Mouse (Mus musculus) embryo, embryonic 11 days (tissue): ENCODE measurements around the gene Fndc8.

Experiments
- DNase-seq: peaks from one replicate; pipeline ENCODE4 v3.0.0-alpha.2; 2015

Gene Fndc8

GRCm38 (mm10) chr11:82891936-82892335 is at the start of gene Fndc8:
TSS of gene Fndc8 (plus strand) at chr11:82892124.
- no peak for DNase-seq

GRCm38 (mm10) chr11:82844771-82845414 is 47.0 kb upstream of the Fndc8 start:
- no peak for DNase-seq

- peak; percentile 72 for DNase-seq
These were observed 46.4 kb upstream of the Fndc8 start for GRCm38 (mm10) chr11:82845415-82846078.

GRCm38 (mm10) chr11:82846079-82846436 is 45.9 kb upstream of the Fndc8 start:
- DNase-seq, result peak; percentile 51

- no peak for DNase-seq
These were observed 45.0 kb upstream of the Fndc8 start for GRCm38 (mm10) chr11:82846938-82847337.

GRCm38 (mm10) chr11:82847571-82848000 is 44.3 kb upstream of the Fndc8 start:
- no peak for DNase-seq

- no peak for DNase-seq
These were observed 41.7 kb upstream of the Fndc8 start for GRCm38 (mm10) chr11:82850259-82850658.

GRCm38 (mm10) chr11:82852115-82852514 is 39.8 kb upstream of the Fndc8 start:
- no peak for DNase-seq

GRCm38 (mm10) chr11:82852540-82852939 is 39.4 kb upstream of the Fndc8 start:
- no peak for DNase-seq

- no peak for DNase-seq
These were observed 39.0 kb upstream of the Fndc8 start for GRCm38 (mm10) chr11:82852958-82853357.

- no peak for DNase-seq
These were observed 37.8 kb upstream of the Fndc8 start for GRCm38 (mm10) chr11:82854111-82854510.

GRCm38 (mm10) chr11:82855327-82855973 is 36.5 kb upstream of the Fndc8 start:
- no peak for DNase-seq

GRCm38 (mm10) chr11:82856032-82856431 is 35.9 kb upstream of the Fndc8 start:
- DNase-seq, result no peak

GRCm38 (mm10) chr11:82857307-82857848 is 34.5 kb upstream of the Fndc8 start:
- DNase-seq, result no peak

GRCm38 (mm10) chr11:82860759-82861158 is 31.2 kb upstream of the Fndc8 start:
- no peak for DNase-seq

- DNase-seq, result no peak
These were observed 30.4 kb upstream of the Fndc8 start for GRCm38 (mm10) chr11:82861558-82861957.

GRCm38 (mm10) chr11:82862638-82863037 is 29.3 kb upstream of the Fndc8 start:
- DNase-seq, result no peak

GRCm38 (mm10) chr11:82863059-82863458 is 28.9 kb upstream of the Fndc8 start:
- DNase-seq, result no peak

- no peak for DNase-seq
These were observed 28.4 kb upstream of the Fndc8 start for GRCm38 (mm10) chr11:82863488-82863931.

- DNase-seq, result no peak
These were observed 26.0 kb upstream of the Fndc8 start for GRCm38 (mm10) chr11:82865957-82866356.

GRCm38 (mm10) chr11:82866850-82867564 is 24.9 kb upstream of the Fndc8 start:
- no peak for DNase-seq

- DNase-seq, result no peak
These were observed 24.0 kb upstream of the Fndc8 start for GRCm38 (mm10) chr11:82867956-82868355.

- DNase-seq, result no peak
These were observed 22.3 kb upstream of the Fndc8 start for GRCm38 (mm10) chr11:82869506-82870172.
